Mouse (Mus musculus) urinary bladder, postnatal 36 days (tissue): ENCODE measurements around the gene Arid3b.

Source experiments
- DNase-seq, 2 experiments: peaks; one replicate each; pipeline ENCODE4 v3.0.0; 2022; ENCODE audit warnings: low spot score in 2 of 2, mixed read lengths in 1 of 2

Gene Arid3b

GRCm38 (mm10) chr9:57775736-57776135 is 60.9 kb downstream of the Arid3b start:
- no peak for DNase-seq

DNA sequence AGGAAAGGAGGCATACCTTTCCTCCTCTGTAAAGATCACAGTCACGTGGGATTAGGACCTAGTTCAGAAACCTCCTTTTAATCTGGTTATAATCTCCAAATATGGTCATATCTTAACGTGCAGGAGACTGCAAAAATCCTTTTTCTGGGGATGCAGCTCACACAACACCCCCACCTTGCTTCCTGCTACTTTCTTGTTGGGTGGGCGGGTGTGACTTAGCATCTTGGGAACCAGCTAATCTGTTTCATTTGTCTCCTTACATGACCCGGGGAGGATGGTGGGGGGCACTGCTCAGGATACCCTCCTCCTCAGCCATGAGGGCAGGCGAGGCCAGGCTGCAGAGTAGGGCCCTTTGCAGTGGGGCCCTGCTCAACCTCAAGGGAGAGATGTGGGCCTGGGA is 61.6 kb downstream of the Arid3b start:
- no peak for DNase-seq

- no peak for DNase-seq
Measured at GRCm38 (mm10) chr9:57774168-57774567, 62.4 kb downstream of the Arid3b start.

GRCm38 (mm10) chr9:57773754-57774153 is 62.8 kb downstream of the Arid3b start:
- DNase-seq: no peak

DNA sequence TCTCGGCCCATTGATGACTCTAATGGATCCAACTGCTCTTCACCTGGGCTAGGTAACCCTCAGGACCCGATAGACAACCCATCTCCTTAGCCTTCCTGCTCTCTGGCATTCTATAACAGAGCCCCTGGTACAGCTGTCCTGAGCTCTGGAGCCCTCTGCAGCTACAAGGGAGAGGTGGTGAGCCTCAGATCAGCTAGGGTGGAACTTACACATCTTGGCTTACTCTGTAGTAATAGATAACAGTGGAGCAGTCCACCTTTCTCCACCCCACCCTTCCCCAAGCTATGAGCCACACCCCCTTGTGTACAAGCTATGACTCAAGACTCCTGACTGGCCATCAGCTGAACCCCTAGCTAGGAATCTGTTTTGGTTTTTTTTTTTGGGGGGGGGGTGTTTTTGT is 65.8 kb downstream of the Arid3b start:
- no peak for DNase-seq

- no peak for DNase-seq
Measured at GRCm38 (mm10) chr9:57770214-57770613, 66.4 kb downstream of the Arid3b start.

DNA sequence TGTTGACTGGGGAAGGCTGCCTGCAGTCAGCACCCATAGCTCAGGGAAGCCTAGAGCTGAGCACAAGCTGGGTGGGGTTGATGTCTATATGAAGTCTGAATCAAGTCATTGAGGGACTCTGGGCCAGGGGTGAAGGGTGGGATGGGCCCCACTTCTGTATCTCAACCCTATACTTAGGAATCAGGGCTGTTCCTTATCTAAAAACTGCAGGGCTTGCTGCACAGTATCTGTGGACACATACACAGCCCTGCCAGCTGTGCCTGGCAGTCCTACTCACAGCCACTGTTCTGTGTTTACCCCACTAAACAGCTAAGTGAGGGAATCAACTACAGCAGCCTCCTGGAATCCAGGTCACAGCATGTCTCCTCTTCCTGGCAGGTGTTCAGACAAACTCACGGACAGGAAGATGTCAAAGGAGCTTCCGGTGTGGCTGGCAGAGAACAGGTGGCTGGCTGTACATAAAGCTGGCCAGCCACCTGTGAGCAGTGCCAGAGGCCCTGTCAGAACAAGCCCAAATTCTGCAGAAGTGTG is 67.0 kb downstream of the Arid3b start:
- no peak for DNase-seq

DNA sequence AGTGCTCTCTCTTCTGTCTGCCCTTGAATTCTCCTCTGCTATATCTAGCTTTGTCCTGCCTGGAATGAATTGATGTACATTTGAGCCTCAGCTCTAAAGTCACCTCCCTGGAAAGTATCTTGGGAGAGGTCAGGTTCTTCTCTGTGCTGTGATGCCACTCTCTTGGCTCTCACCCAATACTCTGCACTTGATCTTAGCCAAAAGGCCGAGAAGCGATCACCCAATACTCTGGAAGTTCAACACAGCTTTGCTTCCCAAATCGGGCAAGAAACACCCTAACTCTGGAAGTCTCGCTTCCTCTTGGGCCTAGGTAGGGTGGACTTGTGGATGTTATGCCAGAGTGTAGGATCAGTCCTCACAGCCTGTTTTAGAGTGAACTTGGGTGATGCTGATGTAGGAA is 69.4 kb downstream of the Arid3b start:
- DNase-seq: no peak

DNA sequence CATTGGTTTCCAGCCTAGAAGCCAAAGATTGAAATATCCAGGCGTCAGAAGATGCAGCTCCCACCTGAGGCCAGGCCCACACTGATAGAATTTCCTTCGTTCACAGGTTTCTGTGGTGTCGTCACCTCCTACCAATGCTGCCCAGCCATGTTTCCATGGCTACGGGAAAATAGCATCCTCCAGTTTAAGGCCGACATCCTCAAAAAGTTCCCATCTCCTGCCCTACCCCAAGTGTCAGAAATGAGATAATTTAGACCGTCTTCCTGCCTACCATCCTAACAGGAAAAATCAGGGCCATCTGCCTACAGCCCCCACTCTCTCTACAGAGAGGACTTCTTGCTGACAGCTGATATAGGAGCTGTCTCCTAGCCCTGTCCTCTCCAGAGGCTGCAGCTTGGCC is 70.2 kb downstream of the Arid3b start:
- DNase-seq: no peak

DNA sequence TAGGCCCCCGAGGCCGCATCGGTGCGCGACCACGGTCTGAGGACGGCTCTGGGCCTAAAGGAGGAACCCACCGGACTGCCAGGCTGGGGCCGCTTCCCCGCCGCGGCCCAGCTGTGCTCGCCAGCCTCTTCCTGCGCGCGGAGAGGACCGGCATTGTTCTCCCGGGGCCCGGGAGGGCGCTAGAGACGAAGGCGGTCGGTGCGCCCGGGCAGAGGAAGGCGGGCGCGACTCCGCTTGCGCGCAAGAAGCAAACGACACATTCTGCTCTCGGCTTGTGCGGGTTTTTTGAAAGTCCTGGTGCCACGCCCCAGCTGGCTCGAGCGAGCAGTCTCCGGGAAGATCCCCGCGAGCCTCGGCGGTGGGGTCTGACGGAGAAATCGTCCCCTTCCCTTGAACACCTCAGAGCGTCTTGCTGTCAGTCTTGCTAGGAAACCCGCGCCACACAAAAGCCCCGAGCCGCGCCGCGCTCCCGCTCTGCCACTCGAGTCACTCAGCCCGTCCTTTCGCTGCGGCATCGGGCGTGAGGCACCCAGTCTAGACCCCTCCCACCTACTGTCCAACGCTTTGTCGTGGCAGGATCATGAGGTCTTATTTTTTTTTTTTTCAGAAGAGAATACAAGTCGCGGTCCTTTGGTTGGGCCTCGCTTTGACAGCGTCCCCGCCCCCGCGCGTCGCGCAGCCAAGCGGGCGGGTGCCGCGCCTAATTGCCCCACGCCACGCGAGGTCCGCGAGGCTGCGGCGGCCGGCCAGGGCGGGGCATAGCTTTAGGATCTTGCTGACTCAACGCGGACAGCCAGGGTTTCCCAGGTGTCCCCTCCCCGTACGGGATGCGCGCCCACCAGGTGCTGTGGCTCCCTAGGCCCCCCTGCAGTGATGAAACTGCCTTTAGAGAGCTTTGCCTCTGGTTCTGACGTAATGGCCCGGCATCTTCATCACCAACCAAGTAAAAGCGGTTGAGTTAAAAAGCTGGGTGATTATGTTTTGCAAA is 70.9 kb downstream of the Arid3b start, which contains the start of gene Clk3:
Gene Clk3 (minus strand): TSS at position 497 of the 988 bp plus-strand sequence.
- DNase-seq: peak in 1 of 2 experiments; percentile 66

DNA sequence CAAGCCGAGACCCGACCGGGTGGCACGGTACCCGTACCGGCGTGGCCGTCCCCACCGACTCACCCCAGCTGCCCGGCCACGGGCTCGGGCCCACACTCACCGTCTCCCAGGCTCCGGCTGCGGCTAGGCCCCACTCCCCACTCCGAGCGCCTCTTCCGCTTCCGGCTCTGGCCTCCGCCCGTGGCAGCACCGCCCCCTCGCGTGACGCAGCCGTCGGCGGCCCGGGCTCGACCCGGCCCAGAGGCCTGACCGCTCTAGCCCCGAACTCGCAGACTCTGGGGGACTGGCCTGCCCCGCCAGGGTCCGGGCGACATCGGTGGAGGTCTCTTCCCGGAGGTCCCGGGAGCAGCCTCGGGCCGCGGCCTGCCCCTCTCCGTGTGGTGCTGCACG is 71.6 kb downstream of the Arid3b start:
- DNase-seq: peak; percentile 91 to 95

DNA sequence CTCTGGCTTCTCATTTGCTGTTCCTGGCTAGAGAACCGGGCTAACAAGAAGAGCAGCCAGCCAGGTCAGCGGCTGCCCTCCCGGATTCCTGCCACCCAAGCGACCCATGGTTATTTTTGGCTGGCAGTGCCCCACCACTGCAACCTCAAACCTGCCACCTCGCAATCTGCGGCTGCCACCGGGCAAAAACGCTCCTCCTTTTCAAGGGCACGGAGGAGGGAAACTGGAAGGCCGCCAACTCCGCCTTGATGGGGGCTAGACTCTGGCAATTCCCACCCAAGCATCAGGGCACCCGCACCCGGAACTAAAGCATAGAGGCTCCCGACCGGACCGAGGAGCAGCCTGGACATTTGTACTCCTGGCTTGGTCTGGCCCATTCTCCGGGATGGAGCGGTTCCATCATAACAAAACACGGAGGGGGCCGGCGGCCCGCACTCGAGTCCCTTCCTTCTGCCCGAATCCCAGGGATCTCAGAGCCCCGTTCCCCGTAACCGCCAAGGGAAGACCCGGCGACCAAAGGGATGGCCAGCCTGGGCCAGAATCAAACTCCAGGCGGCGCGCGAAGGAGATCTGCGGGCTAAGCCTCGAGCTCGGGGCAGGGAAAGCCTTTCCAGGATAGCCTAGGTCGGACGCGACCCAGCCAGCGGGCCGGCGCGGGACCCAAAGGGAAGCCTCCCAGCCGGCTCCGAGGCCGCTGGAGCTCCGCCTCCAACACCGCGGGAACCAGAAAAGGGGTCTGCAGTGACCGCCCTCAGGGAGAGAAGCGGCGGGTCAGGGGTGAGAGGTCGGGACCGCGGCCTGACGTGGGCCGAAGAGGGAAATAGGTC is 72.2 kb downstream of the Arid3b start:
- peak; percentile 28 to 61 for DNase-seq

GRCm38 (mm10) chr9:57762563-57762991 is 74.0 kb downstream of the Arid3b start:
- peak; percentile 33 to 40 for DNase-seq

DNA sequence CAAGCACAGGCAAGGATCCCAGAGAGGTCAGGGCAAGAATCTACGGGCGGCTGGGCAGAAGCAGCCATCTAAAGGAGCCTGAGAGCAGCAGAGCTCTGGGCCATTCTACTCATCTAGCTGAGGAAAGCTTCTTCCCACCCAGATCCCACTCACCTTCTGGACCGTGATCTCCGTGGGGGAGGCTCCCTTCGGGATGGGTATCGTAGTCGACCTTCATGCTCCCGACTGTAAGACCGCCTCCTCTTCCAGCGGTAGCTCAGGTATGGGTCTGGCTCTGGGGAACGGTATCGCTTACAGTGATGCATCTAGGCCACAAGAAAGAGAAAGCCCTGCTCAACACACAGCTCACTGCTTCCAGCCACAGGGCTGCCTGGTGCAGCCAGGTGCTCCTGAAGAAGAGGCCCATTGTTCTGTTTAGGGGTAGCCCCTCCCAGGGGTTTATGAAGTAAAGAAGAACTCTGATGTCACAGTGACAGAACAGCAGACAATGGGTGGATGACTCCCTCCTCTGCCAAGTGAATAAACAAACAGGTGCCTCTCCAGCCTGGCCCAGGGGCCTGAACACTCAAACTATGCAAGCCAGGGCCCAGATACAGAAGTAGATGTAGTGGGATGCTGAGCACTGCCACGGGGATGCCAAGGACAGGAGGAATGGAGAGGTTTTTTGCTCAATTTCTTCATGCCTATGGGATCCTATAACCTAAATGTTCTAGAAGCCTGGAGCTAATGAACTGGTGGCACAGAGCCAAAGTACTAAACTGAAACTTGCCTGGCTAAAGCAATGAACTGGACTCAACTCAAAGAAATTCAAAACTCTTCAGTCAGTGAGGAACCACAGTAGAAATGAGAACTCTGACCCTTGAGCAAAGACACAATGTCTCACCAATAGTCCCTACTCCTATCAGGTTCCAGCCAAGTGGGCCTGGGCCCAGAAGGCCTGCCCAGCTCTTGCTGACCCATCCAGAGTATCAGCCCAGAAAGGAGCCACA is 74.7 kb downstream of the Arid3b start:
- DNase-seq: no peak

- no peak for DNase-seq
Measured at GRCm38 (mm10) chr9:57760416-57761146, 76.0 kb downstream of the Arid3b start.

DNA sequence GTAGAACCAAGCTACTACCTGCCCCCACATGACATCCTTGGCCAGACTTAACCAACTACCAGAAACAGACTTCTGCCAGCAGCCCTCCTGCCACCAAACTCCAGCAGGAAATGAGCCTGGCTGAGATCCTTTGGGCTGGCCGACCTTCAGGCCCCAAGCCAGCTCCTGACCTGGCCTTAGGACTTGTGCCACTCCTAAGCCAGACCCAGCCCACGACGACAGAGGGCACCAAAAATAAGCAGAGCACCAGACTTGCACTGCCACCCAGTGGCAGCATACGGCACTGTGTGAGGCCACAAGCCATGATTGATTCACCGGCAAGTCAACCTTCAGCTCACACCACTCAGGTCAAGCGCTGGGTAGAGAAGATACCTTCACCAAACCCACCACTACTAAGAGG is 77.3 kb downstream of the Arid3b start:
- peak; percentile 40 to 73 for DNase-seq

DNA sequence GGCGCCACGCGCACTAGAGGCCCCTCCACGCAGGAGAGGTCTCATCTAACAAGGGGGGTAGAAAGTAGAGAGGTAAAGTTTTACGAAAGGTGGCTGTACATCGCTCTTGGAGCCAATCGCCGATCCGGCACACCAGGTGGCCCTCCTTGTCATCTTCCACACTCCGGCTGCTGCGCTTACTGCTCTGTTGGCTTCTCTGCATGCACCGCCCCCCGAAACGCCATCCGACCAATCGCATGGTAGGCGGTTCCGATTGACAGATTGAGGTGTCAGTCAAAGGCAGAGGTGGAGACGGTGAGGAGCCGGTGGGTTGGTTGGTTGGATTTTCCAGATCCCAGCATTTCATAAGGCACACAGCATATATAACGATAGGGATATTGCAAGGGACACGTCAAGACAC is 78.1 kb downstream of the Arid3b start:
- DNase-seq: no peak

GRCm38 (mm10) chr9:57757578-57757977 is 79.0 kb downstream of the Arid3b start:
- no peak for DNase-seq

DNA sequence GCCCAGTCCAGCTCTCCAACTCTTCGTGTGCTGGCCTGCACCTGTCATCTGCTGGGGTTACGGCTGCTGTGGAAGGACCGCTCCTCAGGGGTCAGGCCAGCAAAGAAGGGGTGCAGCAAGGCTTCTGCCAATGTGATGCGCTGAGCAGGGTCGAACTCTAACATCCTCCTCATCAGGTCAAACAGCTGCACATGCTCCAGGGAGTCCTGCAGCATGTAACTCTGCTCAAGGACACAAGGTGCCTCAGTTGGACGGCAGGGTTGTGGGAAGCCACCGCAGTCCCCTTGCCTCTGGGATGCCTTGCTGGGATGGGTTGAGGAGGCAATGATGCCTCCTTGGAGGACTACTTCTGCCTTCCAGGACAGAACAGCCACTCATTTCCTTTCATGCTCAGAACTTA is 85.7 kb downstream of the Arid3b start:
- DNase-seq: no peak

DNA sequence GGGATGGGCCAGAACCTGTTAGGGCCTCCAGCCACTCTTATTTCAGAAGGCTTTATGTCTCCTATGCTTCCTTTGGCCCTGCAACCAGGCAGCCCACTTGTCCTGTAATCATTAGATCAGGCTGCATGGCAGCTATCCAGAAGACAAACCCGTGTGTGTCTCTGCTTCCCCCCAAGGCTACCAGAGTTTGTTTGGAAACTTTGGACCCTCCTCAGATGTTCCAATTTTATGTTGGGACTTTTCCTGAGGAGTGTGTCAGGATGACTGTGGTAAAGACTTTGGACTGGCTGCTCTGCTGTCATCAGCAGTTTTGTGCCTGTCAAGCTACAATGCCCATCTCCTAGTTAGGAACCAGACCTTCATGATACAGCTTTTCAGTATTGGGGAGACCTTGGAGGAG is 87.8 kb downstream of the Arid3b start:
- no peak for DNase-seq
